Comparison of ENCODE assay signal across 11 mouse cellular contexts in the genomic region with DNA sequence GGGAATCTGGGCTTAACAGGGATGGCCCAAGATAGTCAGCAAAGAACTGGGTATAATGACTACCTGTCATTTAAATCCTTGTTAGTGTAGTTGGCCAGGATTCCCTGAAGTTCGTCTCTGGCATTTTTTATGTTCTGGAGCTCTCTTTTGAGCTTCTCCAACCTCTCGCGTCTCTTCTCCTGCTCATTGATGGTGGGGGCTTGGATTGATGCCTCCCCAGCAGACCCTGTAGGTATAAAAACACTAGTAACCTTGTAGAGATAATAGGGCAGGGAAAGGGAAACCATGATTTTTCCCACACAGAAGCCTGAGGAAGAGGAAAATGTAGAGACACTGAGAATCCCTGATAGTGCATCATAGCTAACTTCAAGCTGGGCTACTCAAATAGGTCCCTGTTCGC. TPM values are rescaled to one million over a fixed set of nuclear protein-coding genes. Genes with fewer than 3 reads are reported as not detected.
A peak's percentile ranks its signal among the peaks of the same experiment; 100 is the strongest.
DNase-seq lines count a peak whose midpoint lies in the region; TF ChIP-seq lines count a peak whose summit lies in the region.
"Not testable (repeated sequence)": the region's sequence is repeated elsewhere in the genome, so short reads cannot be mapped to it uniquely, and the experiment has no call there.
"Had no signal": no experiment of that assay in that cellular context is flagged by ENCODE, and none has a peak within 500 bp of the region (broad histone marks: within the 10 kb centered on the region; RNA-seq: fewer than 3 reads in every experiment).

No protein-coding gene starts in this region.

- not testable (repeated sequence) for H3K4me3 ChIP-seq in gastrocnemius, adult 2 months

- H3K27ac ChIP-seq in gastrocnemius, adult 2 months, result not testable (repeated sequence)

- intact Hi-C loops in gastrocnemius, adult 2 months (cut with DNase I), result not testable (repeated sequence)

- not testable (repeated sequence) for TF ChIP-seq CTCF in gastrocnemius, adult 2 months (IDR thresholded peaks at IDR 0.05)

- peak; percentile 13 for DNase-seq in gastrocnemius, adult 2 months
- DNase-seq in gastrocnemius, postnatal 25 days, result peak; percentile 7
- DNase-seq in ovary, postnatal 36 days (ENCODE audit: low spot score), result peak; percentile 2
- peak; percentile 36 for DNase-seq in testis, postnatal 10 days (ENCODE audit: low spot score)
- peak; percentile 11 for DNase-seq in urinary bladder, postnatal 10 days (ENCODE audit: low spot score)

RNA-seq across cellular contexts. Expression of gene Gm17654, which starts 1.0 kb away (rescaled TPM):
- not detected for total RNA-seq in gastrocnemius, adult 2 months (2021)
- not detected for total RNA-seq in gastrocnemius, postnatal 25 days (2021)
- total RNA-seq: adrenal gland, adult 18-20 months; adrenal gland, adult 8-10 months; adrenal gland, postnatal 14 days; adrenal gland, postnatal 36 days; CH12.LX; G1E had no signal

RNA-seq across cellular contexts. Expression of gene Gm10375, which starts 29.8 kb away (rescaled TPM):
- not detected for total RNA-seq in gastrocnemius, adult 2 months (2021)
- not detected for total RNA-seq in gastrocnemius, postnatal 25 days (2021)
- total RNA-seq: adrenal gland, adult 18-20 months; adrenal gland, adult 8-10 months; adrenal gland, postnatal 14 days; adrenal gland, postnatal 36 days; CH12.LX; G1E had no signal

RNA-seq across cellular contexts. Expression of gene Gm5799, which starts 34.6 kb away (rescaled TPM):
- total RNA-seq in gastrocnemius, adult 2 months (2021), result not detected
- not detected for total RNA-seq in gastrocnemius, postnatal 25 days (2021)
- total RNA-seq: adrenal gland, adult 8-10 months; adrenal gland, postnatal 14 days; adrenal gland, postnatal 36 days; CH12.LX; G1E had no signal
